Mouse (Mus musculus) regulatory T cell (primary cell): ENCODE data around the gene Msantd3.

Source experiments
- in situ Hi-C: fragments of 300-600 bp; cut with MboI, MseI; formaldehyde crosslinking; loops from one replicate; pipeline ENCODE4 v1.15.1; 2025; ENCODE audit warnings: high pct_unique_total_duplicates

The Msantd3 gene

DNA sequence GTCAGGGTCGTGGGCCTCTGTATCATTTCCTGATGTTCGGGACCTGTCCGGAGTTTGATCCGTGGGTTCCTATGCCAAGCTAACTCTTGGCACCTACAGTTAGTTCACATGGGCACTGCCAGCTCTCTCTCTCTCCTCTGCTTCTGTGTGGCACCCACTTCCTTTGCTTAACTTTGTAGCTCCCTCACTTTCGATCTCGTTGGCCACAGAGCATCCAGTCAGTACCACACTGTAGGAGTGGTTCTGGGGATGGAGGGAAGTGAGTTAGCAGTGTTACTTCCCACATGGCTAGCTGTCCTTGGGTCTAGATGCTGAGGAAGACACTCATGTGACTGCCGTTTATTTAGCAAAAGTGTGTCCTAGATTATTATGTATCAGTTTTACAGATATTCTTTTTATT lies 14.4 kb downstream of the Msantd3 start:
- in situ Hi-C loops, result no loop called here

DNA sequence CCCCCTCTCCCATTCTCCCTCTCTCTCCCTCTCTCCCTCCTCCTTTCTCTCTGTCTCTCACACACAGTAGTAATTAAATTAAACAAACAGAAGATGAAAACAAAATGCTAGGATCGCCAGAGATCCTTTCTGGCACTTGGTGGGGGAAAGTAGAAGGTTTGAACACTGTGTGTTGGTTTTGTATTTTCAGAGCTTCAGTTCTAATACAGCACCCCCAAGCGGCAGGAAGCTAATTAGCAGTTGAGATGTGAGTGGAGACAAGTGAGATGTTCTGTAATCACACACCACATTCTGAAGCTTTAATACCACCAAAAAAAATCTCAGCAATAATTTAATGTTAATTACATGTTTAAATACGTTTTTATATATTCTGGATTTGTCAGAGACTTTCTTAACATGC lies 16.0 kb downstream of the Msantd3 start:
- in situ Hi-C loops, result no loop called here

- in situ Hi-C loops, result no loop called here
Observed at GRCm38 (mm10) chr4:48559652-48560051, 19.9 kb downstream of the Msantd3 start.

- in situ Hi-C loops, result no loop called here
Observed at GRCm38 (mm10) chr4:48561824-48562223, 22.1 kb downstream of the Msantd3 start.

GRCm38 (mm10) chr4:48564962-48565361 lies 25.2 kb downstream of the Msantd3 start:
- in situ Hi-C loops, result no loop called here

- in situ Hi-C loops, result no loop called here
Observed at GRCm38 (mm10) chr4:48576361-48576760, 36.6 kb downstream of the Msantd3 start.

GRCm38 (mm10) chr4:48577831-48578230 lies 38.1 kb downstream of the Msantd3 start:
- in situ Hi-C loops, result no loop called here

DNA sequence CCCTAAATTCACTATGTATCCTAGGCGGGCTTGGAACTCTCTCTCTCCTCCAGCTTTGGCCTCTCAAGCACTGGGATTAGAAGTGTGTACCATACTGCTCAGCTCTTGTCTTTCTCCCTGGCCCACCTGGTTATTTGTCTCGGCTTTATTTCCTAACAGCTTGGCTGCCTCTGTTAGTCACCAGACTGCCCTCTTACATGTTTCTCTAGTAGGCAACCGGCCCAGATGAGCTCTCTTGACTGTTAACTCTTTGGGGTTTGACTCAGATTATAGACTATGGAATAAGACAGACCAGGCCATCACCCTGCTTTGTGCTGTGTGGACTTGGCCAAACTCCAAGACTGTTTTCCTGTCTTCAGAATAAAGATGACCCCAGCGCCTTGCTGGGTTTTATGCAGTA lies 38.7 kb downstream of the Msantd3 start:
- in situ Hi-C loops, result no loop called here

DNA sequence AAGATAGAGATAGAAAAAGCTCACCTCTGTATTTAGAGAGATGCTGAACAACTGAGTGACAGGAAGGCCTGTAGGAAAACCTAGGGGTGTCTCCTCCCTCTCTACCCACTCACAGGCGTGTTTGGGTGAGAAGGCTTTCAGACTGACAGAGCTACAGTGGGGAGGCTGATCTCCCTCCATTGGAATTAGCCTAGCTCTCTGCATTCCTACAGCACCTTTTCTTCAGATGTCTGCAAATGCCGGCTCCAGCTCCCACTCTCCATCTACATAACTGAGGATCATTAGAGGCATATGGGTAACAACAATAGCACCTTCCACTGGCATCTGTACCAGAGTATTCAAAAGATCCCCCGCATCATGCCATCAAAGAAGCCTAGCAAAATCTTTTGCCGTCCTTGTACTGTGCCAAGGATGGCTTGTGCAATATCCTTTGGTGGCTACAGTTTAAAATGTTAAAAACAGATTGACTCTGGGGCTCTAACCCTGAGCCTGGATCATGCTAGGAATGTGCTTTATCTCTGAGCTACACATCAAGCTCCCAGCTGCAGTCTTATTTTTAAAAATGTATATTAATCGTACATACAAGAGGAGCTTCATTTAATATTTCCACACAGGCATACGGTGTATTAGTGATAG lies 39.9 kb downstream of the Msantd3 start:
- in situ Hi-C loops, result no loop called here

DNA sequence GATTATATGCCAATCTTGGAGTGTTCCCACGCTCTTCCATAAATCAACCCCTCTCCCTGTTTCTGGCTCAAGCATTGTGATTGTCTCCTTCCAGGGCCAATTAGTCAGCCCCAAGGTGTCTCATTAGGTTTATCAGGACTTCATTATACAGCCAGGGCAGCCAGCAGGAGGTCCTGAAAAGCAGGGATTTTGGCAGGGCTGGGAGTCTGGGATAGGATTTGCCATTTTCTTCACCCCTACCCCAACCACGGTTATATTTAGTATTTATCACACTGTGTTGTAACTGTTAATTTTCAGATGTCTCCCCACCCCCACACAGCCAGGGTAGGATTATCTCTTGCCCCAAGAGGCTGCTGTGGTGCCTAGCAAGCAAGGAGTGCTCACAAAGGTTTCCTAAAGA lies 41.5 kb downstream of the Msantd3 start:
- in situ Hi-C loops, result no loop called here

- in situ Hi-C loops, result no loop called here
Observed at GRCm38 (mm10) chr4:48581993-48582392, 42.3 kb downstream of the Msantd3 start.

DNA sequence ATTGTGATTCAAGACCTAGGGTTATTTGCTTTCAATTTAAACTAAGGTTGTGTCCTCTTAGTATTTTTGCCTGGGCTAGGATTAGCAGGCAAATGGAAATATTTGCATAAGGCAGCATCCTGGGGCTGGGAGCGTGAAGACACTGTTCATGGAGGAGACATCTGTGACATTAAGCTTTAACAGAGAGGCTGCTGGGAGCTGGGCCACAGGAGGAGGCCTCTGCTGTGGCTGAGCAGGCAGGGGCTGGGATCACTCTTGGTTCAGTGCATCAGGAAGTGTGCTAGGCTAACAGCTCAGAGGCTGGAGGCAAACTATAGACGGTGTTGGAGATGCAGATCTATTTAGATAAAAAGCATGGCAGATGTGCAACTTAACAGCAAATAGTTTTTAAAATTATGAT lies 43.2 kb downstream of the Msantd3 start:
- in situ Hi-C loops, result no loop called here

DNA sequence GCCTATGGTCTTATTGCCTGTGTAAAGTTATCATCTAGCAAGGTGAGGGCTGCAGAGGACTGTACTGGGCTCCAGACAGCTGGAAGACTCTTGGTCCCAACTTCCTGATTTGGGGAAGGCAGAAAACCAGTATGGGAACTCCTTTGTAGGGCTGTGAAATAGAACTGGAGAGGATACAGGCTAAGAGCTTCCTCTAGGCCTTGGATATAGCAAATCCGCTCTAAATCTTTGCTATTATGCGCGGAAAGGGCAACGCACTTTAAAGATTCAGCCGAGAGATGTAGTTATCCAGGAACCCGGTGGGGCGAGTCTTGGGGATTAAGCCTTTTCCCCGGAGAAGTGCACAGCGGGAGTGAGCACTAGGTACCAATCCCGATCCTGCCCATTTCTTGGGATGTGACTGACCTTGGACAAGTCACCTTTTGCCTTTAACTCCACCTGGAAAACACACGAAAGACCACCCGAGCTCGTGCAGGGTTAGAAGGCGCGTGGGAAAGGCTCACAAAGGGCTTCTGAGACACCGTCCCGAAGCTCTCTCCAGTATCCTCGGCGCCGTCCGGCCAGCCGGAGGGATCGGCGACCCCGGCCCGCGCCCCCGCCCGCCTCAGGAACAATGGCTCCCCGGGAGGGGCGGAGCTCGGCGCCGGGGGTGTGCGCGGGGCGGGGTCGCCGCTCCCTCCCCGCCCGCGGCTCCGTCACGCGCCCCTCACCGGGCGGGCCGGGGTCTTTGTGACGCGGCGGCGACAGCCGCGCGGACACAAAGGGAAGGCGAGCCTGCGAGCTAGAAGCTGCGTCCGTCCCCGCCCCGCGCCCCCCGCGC lies 44.9 kb downstream of the Msantd3 start, which contains the start of gene Tmeff1:
Gene Tmeff1 (plus strand): TSS at position 754 of the 820 bp plus-strand sequence.
- in situ Hi-C loops, result no loop called here

DNA sequence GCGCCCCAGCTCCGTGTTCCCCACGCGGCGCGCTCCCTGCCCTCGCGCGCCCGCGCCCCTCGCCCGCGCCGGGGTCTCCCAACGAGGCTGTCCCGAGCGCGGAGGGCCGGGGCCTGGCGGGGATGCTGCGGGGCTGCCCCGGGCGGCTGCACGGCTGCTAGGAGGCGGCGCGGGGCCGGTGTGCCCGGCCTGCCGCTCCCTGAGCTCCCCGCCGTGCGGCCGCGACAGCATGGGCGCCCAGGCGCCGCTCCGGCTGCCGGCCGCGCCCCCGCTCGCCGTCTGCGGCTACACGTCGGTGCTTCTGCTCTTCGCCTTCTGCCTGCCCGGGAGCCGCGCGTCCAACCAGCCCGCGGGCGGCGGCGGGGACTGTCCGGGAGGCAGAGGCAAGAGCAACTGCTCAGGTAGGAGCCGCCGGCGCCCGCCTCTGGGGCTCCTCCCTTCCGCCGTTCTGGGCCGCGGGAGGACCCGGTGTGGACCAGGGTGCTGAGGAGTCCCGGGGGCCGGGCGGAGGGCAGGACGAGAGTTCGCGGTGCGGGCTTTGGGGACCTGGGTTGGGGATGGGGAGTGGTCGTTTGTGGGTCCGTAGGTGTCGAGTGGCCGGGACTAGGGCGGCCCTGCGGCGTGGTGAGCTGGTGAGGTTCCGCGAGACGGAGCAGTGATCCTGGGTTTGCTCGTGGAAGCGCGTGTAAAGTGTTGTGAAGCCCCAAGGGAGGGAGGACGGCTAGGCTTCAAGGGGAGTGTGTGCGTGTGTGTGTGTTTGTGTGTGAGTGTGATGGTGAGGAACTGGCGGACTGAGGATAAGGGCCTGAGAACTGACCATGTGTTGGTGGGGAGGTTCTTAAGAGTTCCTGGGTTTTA lies 45.7 kb downstream of the Msantd3 start:
- in situ Hi-C loops, result no loop called here

GRCm38 (mm10) chr4:48586099-48586821 lies 46.5 kb downstream of the Msantd3 start:
- in situ Hi-C loops, result no loop called here

DNA sequence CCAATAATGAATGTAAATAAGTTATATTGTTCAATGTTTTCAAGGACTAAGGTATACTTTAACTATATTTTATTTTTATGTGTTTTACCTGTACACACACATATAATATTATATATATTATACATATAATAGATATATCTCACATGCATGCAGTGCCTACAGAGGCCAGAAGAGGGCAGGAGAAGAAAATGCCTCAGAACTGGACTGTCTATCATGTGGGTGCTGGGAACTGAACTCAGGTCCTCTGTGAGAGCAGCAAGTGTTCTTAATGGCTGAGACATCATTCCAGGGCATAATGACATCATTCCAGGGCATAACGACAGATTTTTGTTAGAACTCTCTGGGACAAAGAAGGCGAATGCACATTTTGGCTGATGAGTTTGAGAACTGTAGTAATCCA lies 47.8 kb downstream of the Msantd3 start:
- in situ Hi-C loops, result no loop called here

DNA sequence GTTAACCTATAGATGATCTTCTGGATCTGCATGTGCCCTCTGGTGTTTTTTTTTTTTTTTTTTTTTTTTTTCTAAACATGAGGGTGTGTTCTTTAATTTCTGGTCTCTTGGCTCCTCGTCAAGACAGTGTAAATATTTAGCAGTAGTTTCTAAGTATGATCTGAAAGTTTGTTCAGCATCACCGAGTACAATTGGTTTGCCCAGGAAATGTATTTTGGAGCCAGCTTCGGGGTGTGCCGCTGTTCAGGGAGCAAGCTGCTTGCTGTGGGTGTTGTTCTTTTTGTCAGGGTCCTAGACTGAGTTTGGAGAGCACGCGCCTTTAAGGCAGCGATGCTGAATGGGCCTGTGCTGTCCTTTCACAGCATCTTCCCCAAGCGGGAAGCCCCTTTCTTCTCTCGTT lies 48.8 kb downstream of the Msantd3 start:
- in situ Hi-C loops, result no loop called here

- in situ Hi-C loops, result no loop called here
Observed at GRCm38 (mm10) chr4:48590862-48591261, 51.1 kb downstream of the Msantd3 start.

GRCm38 (mm10) chr4:48591390-48591789 lies 51.7 kb downstream of the Msantd3 start:
- in situ Hi-C loops, result no loop called here

- in situ Hi-C loops, result no loop called here
Observed at GRCm38 (mm10) chr4:48592328-48592727, 52.6 kb downstream of the Msantd3 start.

DNA sequence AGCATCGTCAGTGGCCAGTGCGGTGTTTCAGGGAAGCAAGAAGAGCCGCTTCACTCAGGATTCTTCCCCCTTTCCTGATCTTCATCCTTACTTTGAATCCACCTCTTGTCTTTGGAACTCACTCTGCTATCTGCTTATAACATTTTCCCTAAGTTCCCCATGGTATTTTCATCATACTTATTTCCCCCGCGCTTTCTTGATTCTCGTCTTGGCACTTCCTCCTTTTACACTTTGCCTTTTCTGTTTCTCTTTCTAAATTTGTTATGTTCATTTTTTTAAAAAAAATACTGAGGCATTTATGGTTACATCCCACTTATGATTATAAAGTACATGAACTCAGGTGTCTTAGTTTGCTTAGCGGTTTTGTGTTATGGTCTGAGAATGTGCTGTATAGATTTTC lies 53.1 kb downstream of the Msantd3 start:
- in situ Hi-C loops, result no loop called here

DNA sequence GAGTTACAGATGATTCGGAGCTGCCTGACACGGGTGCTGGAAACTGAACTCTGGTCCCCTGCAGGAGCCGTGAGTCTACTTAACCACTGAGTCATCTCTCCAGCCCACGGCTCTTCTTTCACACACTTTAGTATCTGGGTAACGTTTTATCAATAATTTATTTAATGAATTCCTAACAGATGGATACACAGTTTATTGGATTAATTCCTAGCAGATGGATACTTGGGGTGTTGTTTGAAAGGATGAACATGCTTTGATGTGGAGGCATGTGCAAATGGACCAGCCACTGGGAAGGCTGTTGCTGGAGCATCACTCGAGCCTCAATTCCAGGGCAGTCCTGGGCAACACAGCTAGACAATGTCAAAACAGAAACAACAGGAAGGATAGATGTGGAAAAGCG lies 56.4 kb downstream of the Msantd3 start:
- in situ Hi-C loops, result no loop called here
